Mouse (Mus musculus) stomach, embryonic 15.5 days (tissue): ENCODE results near the gene Zc3h4. TPM values are rescaled to one million over a fixed set of nuclear protein-coding genes. Genes with fewer than 3 reads are reported as not detected.
"Not testable (repeated sequence)": the region's sequence is repeated elsewhere in the genome, so short reads cannot be mapped to it uniquely, and the experiment has no call there.

Experiments
- ATAC-seq: fragments of 200-750 bp; cut with Nextera tagmentation; 2 replicates; pipeline ENCODE4 v1.8.0; 2017; ENCODE audit warnings: low read depth, moderate number of reproducible peaks, moderate TSS enrichment; ENCODE audit not compliant: insufficient read depth, low FRiP score
- H3K27ac ChIP-seq: fragments of 300-500 bp; sonication (generic); 2 replicates; pipeline ENCODE4 v1.5.1; 2015; ENCODE audit warnings: mild to moderate bottlenecking, inconsistent platforms
- H3K27me3 ChIP-seq: fragments of 300-500 bp; sonication (generic); replicated peaks from 2 replicates; pipeline ENCODE4 v1.6.1; 2015; ENCODE audit warnings: inconsistent platforms
- H3K36me3 ChIP-seq: fragments of 300-500 bp; sonication (generic); 2 replicates; pipeline ENCODE4 v1.6.1; 2015; ENCODE audit warnings: inconsistent platforms
- H3K4me1 ChIP-seq: fragments of 300-500 bp; sonication (generic); 2 replicates; pipeline ENCODE4 v1.6.1; 2015; ENCODE audit warnings: inconsistent platforms
- H3K4me2 ChIP-seq: fragments of 300-500 bp; sonication (generic); 2 replicates; pipeline ENCODE4 v1.6.1; 2015; ENCODE audit warnings: mild to moderate bottlenecking, inconsistent platforms
- H3K4me3 ChIP-seq: fragments of 300-500 bp; sonication (generic); replicated peaks from 2 replicates; pipeline ENCODE4 v1.5.1; 2015; ENCODE audit warnings: inconsistent platforms
- H3K9ac ChIP-seq: fragments of 300-500 bp; sonication (generic); 2 replicates; pipeline ENCODE4 v1.6.1; 2015; ENCODE audit warnings: inconsistent platforms
- H3K9me3 ChIP-seq: fragments of 300-500 bp; sonication (generic); 2 replicates; pipeline ENCODE4 v1.6.1; 2016; ENCODE audit warnings: inconsistent platforms
- WGBS: fragments of 180-500 bp; shearing (Covaris S2); methylation state at CpG from one replicate; pipeline ENCODE4 v1.1.7; 2015; 5-methylcytosine and 5-hydroxymethylcytosine counted together
- polyA plus RNA-seq: library from polyadenylated mRNA; unstranded; fragments of >200 nt; fragmentation: Nextera tagmentation; extraction: Ambion mirVana; gene quantifications from 2 replicates; pipeline ENCODE4 v1.2.1, GENCODE M21; 2015

Zc3h4 gene
- polyA plus RNA-seq, 1 experiment from 2014 or later = 16.8 TPM

DNA sequence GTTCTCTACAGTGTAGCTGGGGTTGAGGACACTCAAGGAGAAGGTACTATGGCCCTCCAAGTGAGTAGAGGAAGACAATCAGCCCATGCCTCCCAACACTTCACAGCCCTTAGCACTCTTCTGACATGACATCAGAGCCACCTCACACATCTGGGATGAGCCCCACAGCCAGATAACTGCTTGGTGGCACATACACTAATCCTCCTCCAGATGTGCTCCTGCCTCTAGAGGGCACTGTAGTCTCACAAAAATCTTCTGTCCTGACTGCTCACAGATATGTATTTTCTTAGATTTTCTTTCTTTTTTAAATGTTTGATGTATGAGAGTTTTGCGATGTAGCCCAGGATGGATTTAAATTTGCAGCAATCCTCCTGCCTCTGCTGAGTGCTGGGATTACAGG lies 24.2 kb upstream of the Zc3h4 start:
- WGBS = 94% methylated on average over 1 of the region's 1 CpGs
- no peak overlapping the region for H3K4me2 ChIP-seq
- no peak overlapping the region for H3K9ac ChIP-seq
- no peak overlapping the region for H3K27ac ChIP-seq
- no peak overlapping the region for H3K4me3 ChIP-seq
- H3K9me3 ChIP-seq = no peaks in the 10 kb centered on the region
- no peaks in the 10 kb centered on the region for H3K27me3 ChIP-seq
- no peak for ATAC-seq
- H3K36me3 ChIP-seq = peaks cover 25% of the 10 kb centered on the region
- H3K4me1 ChIP-seq = no peaks in the 10 kb centered on the region

DNA sequence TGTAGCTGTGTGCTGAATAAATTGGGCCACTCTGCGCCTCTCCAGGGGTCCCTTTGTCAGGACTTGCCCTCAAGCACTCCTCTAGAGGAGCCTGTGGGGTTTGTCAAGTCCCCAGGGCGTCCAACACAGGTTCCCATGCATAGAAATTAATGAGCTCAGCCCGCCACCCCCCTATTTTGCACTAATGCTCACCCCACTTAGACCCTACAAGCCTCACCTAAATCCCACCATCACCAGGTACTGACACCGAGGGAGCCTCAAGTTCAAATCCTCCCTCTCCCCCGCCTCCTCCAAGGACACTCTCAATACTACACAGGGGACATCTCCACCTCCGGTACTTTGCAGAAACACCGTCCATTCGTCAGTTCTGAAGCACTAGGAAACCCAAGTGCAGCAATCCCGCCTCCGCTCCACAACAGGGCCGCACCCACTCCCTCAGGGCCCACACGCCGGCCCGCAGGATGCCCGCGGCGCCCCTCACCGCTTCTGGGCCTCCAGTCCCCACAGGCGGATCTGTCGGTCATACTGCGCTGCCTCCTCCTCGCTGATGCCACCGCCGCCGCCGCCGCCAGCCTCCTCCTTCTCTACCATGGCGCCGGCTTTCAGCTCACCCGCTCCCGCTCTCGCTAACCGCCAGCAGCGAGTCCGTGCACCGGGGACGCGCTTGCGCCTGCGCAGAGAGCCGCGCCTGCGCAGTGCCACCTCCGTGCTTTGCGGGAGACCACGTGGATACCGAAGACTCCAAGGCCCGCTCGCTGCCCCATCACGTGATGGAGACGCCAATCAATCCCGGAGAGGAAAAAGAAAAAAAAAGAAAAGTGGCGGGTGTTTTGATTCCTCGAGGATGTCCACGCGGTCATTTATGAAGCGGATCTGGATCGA lies 13.3 kb upstream of the Zc3h4 start, which contains the start of gene Sae1:
Sae1 (minus strand) TSS at position 647 of the 882 bp plus-strand sequence.
- peak within 1 kb of the TSS; percentile 79 for H3K4me2 ChIP-seq

DNA sequence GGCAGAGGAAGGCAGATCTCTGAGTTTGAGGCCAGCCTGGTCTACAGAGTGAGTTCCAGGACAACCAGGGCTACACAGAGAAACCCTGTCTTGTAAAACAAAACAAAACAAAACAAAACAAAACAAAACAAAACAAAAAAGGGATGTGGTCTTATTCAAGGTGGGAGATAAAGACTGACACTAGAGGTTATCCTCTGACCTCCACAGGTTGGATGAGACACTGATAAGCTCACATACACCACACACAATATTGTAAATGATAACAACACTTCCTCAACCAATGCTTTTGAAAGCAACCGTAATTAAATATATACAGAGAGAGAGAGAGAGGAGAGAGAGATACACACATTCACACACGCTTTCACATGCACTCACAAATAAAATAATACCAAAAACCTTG lies 10.8 kb upstream of the Zc3h4 start:
- WGBS = 82% methylated on average over 2 of the region's 2 CpGs
- not testable (repeated sequence) for H3K4me2 ChIP-seq, H3K9me3 ChIP-seq, H3K27me3 ChIP-seq, H3K9ac ChIP-seq, H3K4me3 ChIP-seq, H3K27ac ChIP-seq, ATAC-seq, H3K36me3 ChIP-seq
- H3K4me1 ChIP-seq = peaks cover 15% of the 10 kb centered on the region

More for the DNA sequence above, 13.3 kb upstream of the Zc3h4 start, which contains the start of gene Sae1:
- Histone ChIP-seq H3K4me3 (peak within 1 kb of the TSS; percentile 64), H3K9me3 (no peaks in the 10 kb centered on the region), H3K9ac (peak within 1 kb of the TSS; percentile 88), H3K27ac (peak within 1 kb of the TSS; percentile 74), H3K36me3 (no peaks in the 10 kb centered on the region), H3K4me1 (peaks cover 16% of the 10 kb centered on the region), H3K27me3 (no peaks in the 10 kb centered on the region)
- ATAC-seq = peak; percentile 96
- WGBS = under 1% methylated on average over 58 of the region's 58 CpGs

DNA sequence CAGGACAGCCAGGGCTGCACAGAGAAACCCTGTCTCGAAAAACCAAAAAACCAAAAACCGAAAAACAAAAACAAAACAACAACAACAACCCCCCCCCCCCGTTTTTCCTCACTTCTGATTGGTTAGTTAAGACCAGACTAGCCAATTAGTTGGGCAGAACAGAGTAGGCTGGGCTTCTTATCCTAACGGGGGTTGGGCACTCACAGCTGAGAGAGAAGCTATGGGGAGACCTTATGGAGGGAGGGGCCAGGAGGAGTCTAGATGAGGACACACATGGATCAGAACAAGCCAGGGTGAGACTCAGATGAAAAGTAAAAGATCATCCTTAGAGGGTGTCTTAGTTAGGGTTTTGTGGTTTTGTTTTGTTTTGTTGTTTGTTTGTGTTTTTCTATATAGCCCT lies 7.8 kb upstream of the Zc3h4 start:
- no peaks in the 10 kb centered on the region for H3K9me3 ChIP-seq
- H3K9ac ChIP-seq = no peak overlapping the region
- no peak overlapping the region for H3K4me2 ChIP-seq
- H3K36me3 ChIP-seq = no peaks in the 10 kb centered on the region
- H3K4me3 ChIP-seq = no peak overlapping the region
- no peak for ATAC-seq
- H3K27ac ChIP-seq = no peak overlapping the region
- 50% methylated on average over 4 of the region's 4 CpGs for WGBS
- H3K27me3 ChIP-seq = no peaks in the 10 kb centered on the region
- no peaks in the 10 kb centered on the region; the same call in 1 of the 2 replicates for H3K4me1 ChIP-seq

DNA sequence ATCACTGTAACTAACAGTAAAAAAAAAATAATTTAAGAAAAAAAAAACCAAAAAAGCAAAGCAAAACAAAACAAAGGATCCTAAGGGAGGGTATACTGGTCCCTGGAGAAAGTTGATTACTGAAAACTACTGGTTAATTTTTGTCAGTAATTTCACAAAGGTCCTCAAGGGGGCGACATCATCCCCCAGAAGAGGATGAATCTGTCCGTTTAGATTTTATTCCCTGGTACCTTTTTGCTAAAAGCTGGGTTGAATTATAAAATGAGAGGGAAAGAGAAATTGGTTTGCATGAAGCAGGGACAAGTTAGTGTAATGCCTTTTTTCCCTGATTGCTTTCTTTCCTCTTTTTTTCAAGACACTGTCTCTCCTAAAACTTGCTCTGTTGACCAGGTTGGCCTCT lies 4.8 kb upstream of the Zc3h4 start:
- no peaks in the 10 kb centered on the region; the same call in 1 of the 2 replicates for H3K4me1 ChIP-seq
- no peak overlapping the region for H3K9ac ChIP-seq
- no peak for ATAC-seq
- no peaks in the 10 kb centered on the region for H3K36me3 ChIP-seq
- 0% methylated on average over 2 of the region's 2 CpGs for WGBS
- no peak overlapping the region for H3K4me2 ChIP-seq
- no peak overlapping the region for H3K27ac ChIP-seq
- no peaks in the 10 kb centered on the region for H3K9me3 ChIP-seq
- H3K4me3 ChIP-seq = no peak overlapping the region
- no peaks in the 10 kb centered on the region for H3K27me3 ChIP-seq

DNA sequence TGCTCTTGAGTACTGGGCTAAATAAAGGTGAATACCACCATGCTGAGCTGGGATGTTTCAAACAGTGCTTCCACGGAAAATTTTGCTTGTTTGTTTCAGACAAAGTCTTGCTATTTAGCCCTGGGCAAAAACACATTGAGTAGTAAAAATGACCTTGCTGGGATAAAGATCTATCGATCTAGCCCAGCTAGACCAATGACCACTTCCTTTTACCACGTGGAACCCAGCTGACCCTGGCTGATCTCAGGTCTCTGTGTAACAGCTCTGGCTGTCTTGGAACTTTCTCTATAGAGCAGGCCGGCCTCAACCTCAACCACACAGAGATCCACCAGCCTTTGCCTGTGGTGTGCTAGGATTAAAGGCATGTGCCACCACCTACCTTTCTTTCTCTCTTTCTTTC lies 3.2 kb upstream of the Zc3h4 start:
- Histone ChIP-seq H3K4me1 (no peaks in the 10 kb centered on the region; the same call in 1 of the 2 replicates), H3K27me3 (no peaks in the 10 kb centered on the region), H3K9me3 (no peaks in the 10 kb centered on the region), H3K27ac (no peak overlapping the region), H3K4me3 (no peak overlapping the region), H3K36me3 (no peaks in the 10 kb centered on the region), H3K4me2 (no peak overlapping the region), H3K9ac (no peak overlapping the region)
- WGBS = 67% methylated on average over 4 of the region's 4 CpGs
- no peak for ATAC-seq

DNA sequence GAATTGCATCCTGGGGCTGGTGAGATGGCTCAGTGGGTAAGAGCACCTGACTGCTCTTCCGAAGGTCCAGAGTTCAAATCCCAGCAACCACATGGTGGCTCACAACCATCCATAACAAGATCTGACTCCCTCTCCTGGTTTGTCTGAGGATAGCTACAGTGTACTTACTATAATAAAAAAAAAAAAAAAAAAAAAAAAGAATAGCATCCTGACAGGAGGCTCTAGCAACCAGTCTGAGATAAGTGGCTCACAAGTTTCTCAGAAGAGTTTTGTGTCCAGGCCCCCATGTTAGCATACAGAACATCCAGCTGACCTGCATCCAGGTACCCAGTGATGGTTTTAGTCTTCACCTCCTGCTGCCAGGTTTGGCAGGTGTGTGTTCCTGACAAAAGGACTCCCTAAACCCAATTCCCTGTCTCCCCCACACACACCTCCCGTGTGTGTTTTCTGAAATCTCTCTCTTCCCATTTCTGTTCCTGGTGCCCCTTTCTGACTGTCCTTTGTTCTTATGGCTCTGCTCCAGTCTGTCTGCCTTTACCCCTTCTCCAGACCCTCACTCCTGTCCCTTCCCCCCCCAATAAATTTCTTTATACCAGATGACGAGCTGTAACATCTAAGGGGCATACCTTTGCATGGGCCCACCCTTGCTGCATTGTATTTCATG lies 2.2 kb upstream of the Zc3h4 start:
- WGBS = 43% methylated on average over 3 of the region's 3 CpGs
- Histone ChIP-seq H3K9me3 (no peaks in the 10 kb centered on the region), H3K4me1 (no peaks in the 10 kb centered on the region; the same call in 1 of the 2 replicates)

DNA sequence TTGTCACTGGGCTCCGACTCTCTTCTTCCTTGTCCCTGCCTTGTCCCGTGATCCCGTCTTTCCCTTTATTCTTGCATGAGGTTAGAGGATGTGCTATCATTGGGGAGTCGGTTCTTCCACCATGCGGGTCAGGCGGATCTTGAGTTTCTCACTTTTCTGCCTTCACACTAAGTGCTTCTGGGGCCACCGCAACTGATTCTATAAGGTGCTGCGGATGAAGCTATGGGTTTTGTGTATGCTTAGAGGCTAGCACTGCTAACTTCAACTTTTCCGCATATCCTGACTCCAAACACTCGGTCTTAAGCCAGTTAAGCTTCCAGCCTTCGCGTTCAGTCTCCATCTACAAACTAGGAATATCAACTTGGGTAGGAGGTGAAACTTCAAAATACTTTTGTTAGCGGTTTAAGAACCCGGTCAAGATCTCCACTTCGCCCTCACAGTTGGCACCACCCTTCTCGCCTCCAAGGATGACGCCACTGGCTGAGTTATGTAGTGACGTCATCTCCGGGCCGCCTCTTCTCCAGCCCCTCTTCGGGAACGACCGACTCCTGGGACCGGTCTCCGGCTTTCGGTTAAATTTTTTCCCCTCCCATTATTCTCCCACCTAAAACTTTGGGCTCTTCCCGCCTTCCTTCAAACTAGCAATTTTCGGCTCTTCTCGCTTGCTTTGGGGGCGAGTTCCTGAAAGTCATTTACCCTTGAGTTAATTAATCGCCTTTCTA lies 1.5 kb upstream of the Zc3h4 start:
- ATAC-seq = peak; percentile 82
- peak overlapping the region; percentile 76 for H3K4me2 ChIP-seq
- H3K9ac ChIP-seq = peak overlapping the region; percentile 38
- under 1% methylated on average over 31 of the region's 31 CpGs for WGBS
- no peaks in the 10 kb centered on the region for H3K36me3 ChIP-seq
- peak overlapping the region; percentile 94 for H3K4me3 ChIP-seq
- peaks cover under 1% of the 10 kb centered on the region for H3K4me1 ChIP-seq
- peak overlapping the region; percentile 100 for H3K27ac ChIP-seq
- no peaks in the 10 kb centered on the region for H3K27me3 ChIP-seq
- H3K9me3 ChIP-seq = no peaks in the 10 kb centered on the region

More for the DNA sequence above, 2.2 kb upstream of the Zc3h4 start:
- ATAC-seq = no peak
- Histone ChIP-seq H3K27me3 (no peaks in the 10 kb centered on the region), H3K4me3 (peak overlapping the region; percentile 94), H3K36me3 (no peaks in the 10 kb centered on the region), H3K27ac (peak overlapping the region; percentile 100), H3K4me2 (peak overlapping the region; percentile 76), H3K9ac (peak overlapping the region; percentile 38; the same call in 1 of the 2 replicates)

DNA sequence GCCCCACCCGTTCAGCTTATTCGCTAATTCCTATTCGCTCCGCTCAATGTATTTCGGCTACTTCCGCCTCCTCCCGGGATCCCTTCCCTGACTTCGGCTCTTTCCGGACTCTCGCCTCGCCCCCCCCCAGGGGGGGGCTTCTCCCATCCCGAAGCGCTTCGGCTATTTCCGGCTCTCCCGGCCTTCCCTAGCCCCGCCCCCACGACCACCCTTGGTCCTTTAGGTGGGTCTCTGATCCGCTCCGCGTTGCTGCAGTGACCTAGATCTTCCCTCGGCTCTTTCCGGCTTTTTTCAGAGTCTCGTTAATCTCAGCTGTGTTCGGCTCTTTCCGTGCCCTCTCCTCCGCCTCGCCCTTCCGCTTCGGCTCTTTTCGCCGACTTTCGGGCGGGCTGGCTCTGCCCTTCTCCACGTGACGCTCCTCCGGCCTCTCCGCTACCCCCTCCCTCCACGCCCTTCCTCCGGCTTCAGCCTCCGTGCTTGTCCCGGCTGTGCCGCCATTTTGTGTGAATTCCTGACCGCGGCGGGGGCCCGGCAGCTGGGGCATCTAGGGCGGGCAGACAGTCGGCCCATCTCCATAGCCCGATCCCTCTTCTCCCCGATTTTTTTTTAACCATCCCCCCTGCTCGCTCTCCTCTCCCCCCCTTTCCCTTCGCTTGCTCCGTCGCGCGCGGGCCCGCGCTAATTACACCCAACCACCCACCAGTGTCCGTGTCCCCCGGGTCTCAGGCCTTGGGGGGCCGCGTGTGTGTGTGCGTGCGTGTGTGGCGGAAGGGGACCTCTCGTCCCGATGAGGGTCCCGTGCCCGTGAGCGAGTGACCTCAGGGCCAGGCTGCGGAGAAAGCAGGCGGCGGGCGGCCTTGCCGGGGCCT lies 656 bp upstream of the Zc3h4 start:
- WGBS = under 1% methylated on average over 77 of the region's 77 CpGs
- H3K4me3 ChIP-seq = peak overlapping the region; percentile 94
- H3K9me3 ChIP-seq = no peaks in the 10 kb centered on the region
- H3K4me1 ChIP-seq = peaks cover 9% of the 10 kb centered on the region
- H3K9ac ChIP-seq = peak overlapping the region; percentile 100
- no peaks in the 10 kb centered on the region for H3K36me3 ChIP-seq
- peak overlapping the region; percentile 100 for H3K27ac ChIP-seq
- ATAC-seq = peak; percentile 90
- peak overlapping the region; percentile 76 for H3K4me2 ChIP-seq
- no peaks in the 10 kb centered on the region for H3K27me3 ChIP-seq

DNA sequence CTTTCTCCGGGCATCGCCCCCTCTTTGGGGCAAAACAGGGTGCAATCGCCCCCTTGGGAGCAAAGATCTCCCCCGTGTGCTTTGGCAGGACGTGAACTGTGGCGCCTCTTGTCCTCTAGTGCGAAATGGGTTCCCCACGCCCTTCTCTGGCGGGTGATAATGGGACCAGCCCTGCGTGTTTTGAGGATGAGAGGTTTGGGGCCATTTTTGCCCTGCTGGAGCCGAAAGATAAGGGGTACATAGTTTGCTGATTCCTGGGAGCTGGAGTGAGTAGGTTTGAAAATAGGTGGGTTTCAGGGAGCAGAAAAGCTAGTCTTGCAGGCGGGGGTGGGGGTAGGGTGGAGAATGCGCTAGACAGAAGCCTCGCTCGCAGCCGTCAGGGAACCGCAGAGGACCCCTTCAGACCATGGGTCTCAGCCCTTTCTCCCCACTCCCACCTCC lies 1.3 kb downstream of the Zc3h4 start:
- Histone ChIP-seq H3K9me3 (no peaks in the 10 kb centered on the region), H3K27ac (peak overlapping the region; percentile 100), H3K4me1 (peaks cover 26% of the 10 kb centered on the region), H3K4me3 (peak overlapping the region; percentile 94), H3K36me3 (no peaks in the 10 kb centered on the region), H3K9ac (peak overlapping the region; percentile 100), H3K4me2 (peak overlapping the region; percentile 76), H3K27me3 (no peaks in the 10 kb centered on the region)
- WGBS = under 1% methylated on average over 17 of the region's 17 CpGs
- no peak for ATAC-seq

DNA sequence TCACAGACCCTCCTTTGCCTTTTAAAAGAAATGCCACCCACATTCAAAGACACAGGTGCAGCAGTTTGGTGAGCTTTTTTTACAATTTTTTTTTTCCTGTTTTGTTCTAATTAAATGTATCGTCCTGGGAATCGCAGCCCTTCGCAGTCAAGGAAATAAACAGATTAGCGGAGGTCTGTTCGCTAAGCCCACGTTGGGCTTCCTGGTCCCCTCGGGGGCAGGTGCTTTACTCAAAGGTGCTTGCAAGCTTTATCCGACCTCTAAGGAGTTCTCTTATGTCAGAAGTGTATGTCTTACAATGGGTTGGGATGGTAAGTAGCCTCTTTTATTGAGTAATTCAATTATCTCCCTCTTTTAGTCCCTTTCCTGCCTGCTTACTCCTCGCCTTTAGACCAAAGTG lies 1.7 kb downstream of the Zc3h4 start:
- Histone ChIP-seq H3K4me2 (peak overlapping the region; percentile 76), H3K27ac (peak overlapping the region; percentile 100), H3K9me3 (no peaks in the 10 kb centered on the region), H3K4me3 (peak overlapping the region; percentile 94), H3K4me1 (peaks cover 27% of the 10 kb centered on the region), H3K27me3 (no peaks in the 10 kb centered on the region), H3K36me3 (no peaks in the 10 kb centered on the region), H3K9ac (peak overlapping the region; percentile 100)
- 1% methylated on average over 9 of the region's 9 CpGs for WGBS
- no peak for ATAC-seq
